Mouse (Mus musculus): ENCODE measurements around the gene Abtb2.
A peak's percentile ranks its signal among the peaks of the same experiment; 100 is the strongest.

Gene Abtb2

GRCm38 (mm10) chr2:103691278-103691677 is 125.2 kb downstream of the Abtb2 start:
- DNase-seq, result no peak

- no peak for DNase-seq
Observed at GRCm38 (mm10) chr2:103692810-103693209, 126.7 kb downstream of the Abtb2 start.

GRCm38 (mm10) chr2:103694777-103695563 is 128.9 kb downstream of the Abtb2 start:
- DNase-seq, result no peak

DNA sequence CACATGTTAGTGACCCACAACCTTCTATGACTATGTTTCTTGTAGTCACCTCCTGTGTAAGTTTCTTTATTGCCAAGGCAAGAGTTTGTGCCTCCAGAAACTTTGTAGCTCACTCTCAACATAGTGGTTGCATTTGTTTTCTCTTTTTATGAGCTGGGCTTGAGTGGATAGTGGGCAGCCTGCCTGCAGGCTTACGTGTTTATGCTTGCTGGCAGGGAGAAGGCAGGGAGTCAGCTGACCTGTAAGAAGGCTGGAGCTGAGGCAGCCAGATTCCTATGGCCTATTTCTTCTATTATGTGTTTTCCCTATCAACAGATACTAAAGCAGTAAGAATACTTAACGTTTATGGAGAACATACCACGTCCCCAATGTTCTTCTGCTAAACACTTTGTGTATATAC is 130.1 kb downstream of the Abtb2 start:
- no peak for DNase-seq

GRCm38 (mm10) chr2:103700514-103700913 is 134.4 kb downstream of the Abtb2 start:
- peak; percentile 35 for DNase-seq

- DNase-seq, result no peak
Observed at GRCm38 (mm10) chr2:103703336-103703735, 137.2 kb downstream of the Abtb2 start.

DNA sequence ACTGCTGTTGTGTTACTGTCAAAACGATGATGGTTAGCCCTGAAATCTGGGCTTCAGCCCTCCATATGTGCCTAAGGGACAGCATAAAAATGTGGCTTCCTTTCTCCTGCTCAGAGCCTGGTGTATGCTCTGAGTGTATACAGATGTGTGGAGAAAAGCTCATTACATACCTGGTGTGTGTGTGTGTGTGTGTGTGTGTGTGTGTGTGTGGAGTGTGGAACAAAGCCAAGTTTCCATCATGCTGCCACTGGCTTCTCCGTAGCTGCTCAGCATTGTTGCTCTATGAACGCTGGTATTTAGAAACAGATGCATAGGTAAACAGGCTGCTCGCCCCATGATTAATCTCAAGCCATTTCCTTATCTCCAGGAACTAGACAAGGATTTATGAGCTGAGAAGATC is 137.8 kb downstream of the Abtb2 start:
- DNase-seq, result no peak

GRCm38 (mm10) chr2:103705826-103706225 is 139.7 kb downstream of the Abtb2 start:
- DNase-seq, result no peak

DNA sequence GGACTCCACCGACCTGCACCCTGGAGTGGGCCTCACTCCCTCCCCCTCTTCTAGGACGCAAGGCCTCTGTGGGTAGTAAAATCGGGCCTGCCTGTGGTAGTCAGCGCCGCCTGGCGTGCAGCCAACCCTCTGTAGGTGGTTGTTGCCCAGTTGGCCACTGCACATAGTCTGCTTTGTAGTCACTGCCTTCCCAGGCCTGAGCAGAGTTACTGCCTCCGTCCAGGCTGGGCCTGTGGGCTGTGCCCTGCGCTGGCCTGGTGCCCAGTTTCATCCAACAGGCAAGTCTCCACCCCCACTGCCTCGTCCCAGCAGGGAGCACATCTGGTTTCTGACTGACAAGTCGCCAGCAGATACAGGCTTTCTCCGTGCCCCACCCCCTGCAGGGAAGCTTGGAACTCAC is 140.1 kb downstream of the Abtb2 start:
- DNase-seq, result peak; percentile 76

DNA sequence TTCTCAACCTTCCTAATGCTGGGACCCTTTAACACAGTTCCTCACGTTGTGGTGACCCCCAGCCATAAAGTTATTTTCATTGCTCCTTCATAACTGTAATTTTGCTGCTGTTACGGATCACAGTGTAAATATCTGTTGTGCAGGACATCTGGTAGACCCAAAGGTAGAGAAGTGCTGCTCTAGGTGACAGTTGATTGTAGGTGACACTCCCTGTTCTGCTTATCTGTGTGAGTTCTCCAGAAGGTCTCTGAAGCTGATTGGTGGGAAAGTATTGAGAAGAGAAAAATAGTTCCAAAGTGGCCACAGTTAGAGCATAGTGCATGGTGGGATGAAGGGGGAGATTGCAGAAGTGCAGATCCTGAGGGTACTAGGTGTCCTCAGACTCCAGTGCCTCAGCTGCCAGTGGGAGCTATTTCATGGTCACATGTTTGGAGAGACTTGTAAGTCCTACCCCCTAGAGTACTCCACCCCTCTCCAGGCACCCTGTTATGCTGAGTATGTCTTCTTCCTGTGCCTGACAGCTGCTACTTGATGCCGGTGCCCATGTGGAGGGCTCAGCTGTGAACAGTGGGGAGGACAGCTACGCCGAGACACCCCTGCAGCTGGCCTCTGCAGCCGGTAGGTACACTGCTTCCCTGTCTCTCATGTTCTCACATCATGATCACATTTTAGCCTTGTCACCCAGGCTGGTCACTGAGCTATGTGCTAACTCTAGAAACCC is 141.1 kb downstream of the Abtb2 start:
- no peak for DNase-seq

- DNase-seq, result no peak
Observed at GRCm38 (mm10) chr2:103710849-103711248, 144.7 kb downstream of the Abtb2 start.

GRCm38 (mm10) chr2:103713831-103714230 is 147.7 kb downstream of the Abtb2 start:
- no peak for DNase-seq

DNA sequence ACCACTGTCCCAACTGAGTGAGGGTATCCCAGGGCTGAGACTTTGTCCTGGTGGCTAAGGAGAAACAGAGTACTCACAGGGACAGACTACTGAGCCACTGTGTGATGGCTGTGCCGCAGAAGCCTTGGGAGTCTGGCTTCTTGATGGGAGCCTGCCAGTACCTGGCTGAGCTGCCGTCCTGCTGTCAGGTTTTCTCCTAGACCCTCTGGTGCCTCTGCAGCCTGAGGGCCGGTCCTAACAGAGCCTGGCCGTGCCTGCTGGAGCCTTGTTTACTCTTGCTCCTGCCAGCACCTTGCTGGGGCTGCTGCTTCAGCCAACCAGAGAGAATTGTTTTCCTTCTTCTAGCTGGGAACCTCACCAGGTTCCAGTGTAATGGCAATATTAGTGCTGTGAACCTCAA is 148.3 kb downstream of the Abtb2 start:
- no peak for DNase-seq

GRCm38 (mm10) chr2:103718594-103719291 is 152.6 kb downstream of the Abtb2 start:
- DNase-seq, result peak; percentile 88

DNA sequence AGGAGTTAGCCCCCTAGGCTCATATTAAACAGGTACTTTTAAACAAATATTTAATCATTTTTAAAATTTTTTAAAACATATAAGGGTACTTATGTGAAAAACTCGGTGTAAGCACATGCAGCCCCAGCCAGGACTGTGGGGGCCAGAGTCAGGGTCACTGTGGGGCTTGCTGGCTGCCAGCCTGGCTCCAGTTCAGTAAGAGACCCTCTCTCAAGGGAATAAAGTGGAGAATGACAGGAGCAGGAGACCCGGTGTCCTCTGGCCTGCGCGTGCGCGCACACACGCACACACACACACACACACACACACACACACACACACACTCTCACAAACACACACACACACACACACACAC is 153.2 kb downstream of the Abtb2 start:
- no peak for DNase-seq

DNA sequence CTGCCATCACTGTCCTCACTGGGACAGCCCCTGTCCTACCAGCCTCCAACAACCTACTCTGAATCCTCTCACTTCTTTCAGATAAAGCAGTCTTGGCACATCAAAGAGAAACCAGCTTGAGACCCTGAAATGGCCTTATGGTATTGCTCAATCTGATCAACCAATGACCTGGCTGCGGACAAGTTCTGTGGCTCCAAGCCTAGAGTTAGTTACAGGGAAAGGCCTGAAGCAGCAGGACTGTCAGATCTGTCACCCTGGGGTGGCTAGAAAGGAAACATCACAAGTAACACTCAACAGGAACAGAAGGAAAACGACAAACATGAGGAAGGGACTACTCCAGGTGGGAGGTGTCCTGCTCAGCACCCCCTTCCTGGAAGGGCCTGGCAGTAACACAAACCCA is 158.4 kb downstream of the Abtb2 start:
- DNase-seq, result no peak

DNA sequence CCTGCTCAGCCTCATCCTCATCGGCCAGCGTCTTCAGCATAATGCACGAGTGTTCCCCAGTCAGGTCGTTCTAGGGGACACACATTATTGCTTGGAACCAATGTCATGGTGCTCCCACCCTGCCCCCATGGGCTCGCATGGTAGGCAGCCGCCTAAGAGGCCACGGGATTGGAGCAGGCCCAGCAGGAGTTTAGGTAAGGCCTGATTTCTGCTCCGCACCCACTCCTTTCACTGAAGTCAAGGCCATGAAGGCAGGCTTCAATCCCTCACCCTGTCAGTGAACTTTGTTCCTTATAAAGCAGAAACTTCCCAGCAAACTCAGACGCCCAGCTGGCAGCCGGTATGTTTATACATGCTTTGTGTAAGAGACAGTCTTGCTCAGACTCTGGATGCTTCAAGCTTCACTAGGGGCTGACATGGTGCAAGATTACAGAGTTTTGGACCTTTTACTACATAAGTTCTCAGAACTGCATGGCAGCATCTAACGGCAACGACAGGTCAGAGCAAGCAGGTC is 162.0 kb downstream of the Abtb2 start:
- DNase-seq, result no peak

DNA sequence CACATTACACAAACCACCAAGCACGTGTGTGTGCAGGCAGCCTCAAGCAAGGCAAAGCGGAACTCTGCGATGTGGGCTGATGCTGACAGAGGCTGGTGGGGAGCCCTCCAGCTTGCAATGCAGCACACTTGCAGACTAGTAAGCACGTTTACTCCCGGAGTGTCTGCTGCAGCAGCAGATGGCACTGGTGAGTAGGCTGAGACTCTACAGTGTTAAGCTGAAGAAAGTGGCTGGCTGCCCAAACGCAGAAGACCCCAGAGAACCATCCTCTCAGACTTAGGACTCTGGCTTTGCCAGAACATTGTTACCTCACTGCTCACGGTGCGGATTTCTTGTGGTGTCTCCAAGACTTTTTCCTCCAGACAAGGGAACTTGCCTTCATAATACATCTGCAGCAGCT is 164.9 kb downstream of the Abtb2 start:
- no peak for DNase-seq

GRCm38 (mm10) chr2:103731423-103731822 is 165.3 kb downstream of the Abtb2 start:
- DNase-seq, result no peak

DNA sequence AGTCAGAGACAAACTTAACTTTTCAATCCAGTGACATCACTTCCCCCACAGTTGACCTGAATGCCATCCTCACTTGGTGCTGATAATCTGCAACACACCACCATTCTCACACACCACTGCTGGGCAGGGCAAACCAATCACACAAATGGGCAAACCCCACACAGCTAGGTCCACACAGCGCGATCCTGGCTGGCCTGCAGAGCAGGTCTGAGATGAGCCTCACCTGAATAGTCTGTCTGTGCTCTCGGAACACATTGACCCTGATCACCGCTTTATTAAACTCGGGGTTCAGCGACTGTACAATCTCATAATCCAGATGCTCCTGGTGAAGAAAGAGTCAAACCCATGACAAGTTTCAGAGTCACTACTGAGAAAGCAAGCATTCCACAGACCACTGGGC is 176.7 kb downstream of the Abtb2 start:
- no peak for DNase-seq

GRCm38 (mm10) chr2:103743536-103743935 is 177.4 kb downstream of the Abtb2 start:
- DNase-seq, result no peak

DNA sequence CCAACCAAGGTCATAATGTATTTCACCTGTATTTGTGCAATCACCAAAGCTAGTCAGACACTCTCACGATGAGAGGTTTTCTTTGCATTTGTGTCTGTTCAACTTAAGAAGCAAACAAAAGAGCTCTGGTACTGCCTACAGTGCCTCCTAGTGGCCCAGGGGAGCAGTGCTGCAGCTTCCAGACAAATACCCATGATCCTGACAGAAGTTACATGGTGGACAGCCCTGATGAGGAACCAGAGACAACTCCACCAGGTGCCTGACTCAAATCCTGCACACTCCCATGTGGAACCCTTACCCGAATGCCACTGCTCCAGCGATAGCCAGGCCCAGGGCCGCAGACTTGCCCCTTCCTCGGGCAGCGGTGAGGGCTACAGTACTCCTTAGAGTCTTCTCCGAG is 177.9 kb downstream of the Abtb2 start:
- peak; percentile 74 for DNase-seq

DNA sequence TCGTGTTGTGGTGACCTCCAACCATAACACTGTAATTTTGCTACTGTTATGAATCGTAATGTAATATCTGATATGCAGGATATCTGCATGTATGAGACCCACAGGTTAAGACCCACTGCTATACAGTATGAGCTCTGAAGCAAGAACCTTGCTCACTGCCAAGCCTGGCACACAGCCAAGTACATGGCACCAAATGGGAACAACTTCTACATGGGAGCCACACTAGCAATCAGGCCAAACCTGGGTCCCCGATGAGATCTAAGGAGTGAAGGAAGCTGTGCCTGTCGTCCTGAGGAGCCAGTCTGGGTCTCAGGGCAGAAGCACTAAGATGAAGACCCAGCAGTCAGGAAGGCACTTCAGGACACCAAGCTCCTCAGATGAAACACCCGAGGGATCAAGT is 179.4 kb downstream of the Abtb2 start:
- DNase-seq, result no peak

DNA sequence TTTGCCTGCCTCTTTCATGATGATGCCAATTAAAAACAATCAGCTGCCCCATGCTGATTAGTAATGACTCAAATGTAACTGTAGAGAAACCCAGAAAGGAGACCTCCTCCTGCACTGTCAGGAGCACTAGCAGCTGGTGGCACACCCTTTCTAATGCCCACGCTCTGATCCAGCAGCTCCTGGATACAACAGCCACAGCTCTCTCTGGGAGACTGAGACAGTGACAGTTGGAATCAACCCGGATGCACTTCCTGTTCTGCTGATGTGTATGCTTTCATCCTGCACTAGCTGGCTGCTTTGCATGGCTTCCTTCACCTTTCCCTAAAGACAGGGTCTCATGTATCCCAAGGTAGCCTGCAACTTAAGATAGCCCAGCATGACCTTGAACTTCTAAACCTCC is 180.0 kb downstream of the Abtb2 start:
- DNase-seq, result no peak
